Mouse (Mus musculus): ENCODE measurements around the gene Chrd. TPM values are rescaled to one million over a fixed set of nuclear protein-coding genes. Genes with fewer than 3 reads are reported as not detected.
A peak's percentile ranks its signal among the peaks of the same experiment; 100 is the strongest.

The Chrd gene
- total RNA-seq, 2 experiments from 2014 or later, result not detected

- ATAC-seq (replicated peaks; ENCODE audit: poor library complexity), result no peak
These were observed 539 bp upstream of the Chrd start for GRCm38 (mm10) chr16:20732251-20732924.

GRCm38 (mm10) chr16:20733731-20734730 is 1.1 kb downstream of the Chrd start, which contains the start of gene Thpo:
TSS of gene Thpo (minus strand) at chr16:20734511.
- ATAC-seq (replicated peaks; ENCODE audit: poor library complexity), result no peak

- ATAC-seq (replicated peaks; ENCODE audit: poor library complexity), result no peak
These were observed 2.7 kb downstream of the Chrd start for GRCm38 (mm10) chr16:20735651-20736050.

GRCm38 (mm10) chr16:20736168-20736567 is 3.2 kb downstream of the Chrd start:
- ATAC-seq (replicated peaks; ENCODE audit: poor library complexity), result no peak

GRCm38 (mm10) chr16:20736823-20737222 is 3.9 kb downstream of the Chrd start:
- no peak for ATAC-seq (replicated peaks; ENCODE audit: poor library complexity)

GRCm38 (mm10) chr16:20739845-20740244 is 6.9 kb downstream of the Chrd start:
- ATAC-seq (replicated peaks; ENCODE audit: poor library complexity), result no peak

- no peak for ATAC-seq (replicated peaks; ENCODE audit: poor library complexity)
These were observed 13.7 kb downstream of the Chrd start for GRCm38 (mm10) chr16:20746641-20747040.

GRCm38 (mm10) chr16:20750518-20750917 is 17.6 kb downstream of the Chrd start:
- no peak for ATAC-seq (replicated peaks; ENCODE audit: poor library complexity)

GRCm38 (mm10) chr16:20756052-20756451 is 23.1 kb downstream of the Chrd start:
- ATAC-seq (replicated peaks; ENCODE audit: poor library complexity), result peak; percentile 97

GRCm38 (mm10) chr16:20757385-20757784 is 24.5 kb downstream of the Chrd start:
- ATAC-seq (replicated peaks; ENCODE audit: poor library complexity), result peak; percentile 59

- ATAC-seq (replicated peaks; ENCODE audit: poor library complexity), result peak; percentile 50; the same call in 1 of the 2 replicates
These were observed 28.8 kb downstream of the Chrd start for GRCm38 (mm10) chr16:20761681-20762080.

- ATAC-seq (replicated peaks; ENCODE audit: poor library complexity), result peak; percentile 70
These were observed 32.3 kb downstream of the Chrd start for GRCm38 (mm10) chr16:20765244-20765643.

- ATAC-seq (replicated peaks; ENCODE audit: poor library complexity), result no peak
These were observed 42.1 kb downstream of the Chrd start for GRCm38 (mm10) chr16:20775021-20775420.

- ATAC-seq (replicated peaks; ENCODE audit: poor library complexity), result no peak
These were observed 46.9 kb downstream of the Chrd start for GRCm38 (mm10) chr16:20779846-20780245.

- ATAC-seq (replicated peaks; ENCODE audit: poor library complexity), result no peak
These were observed 48.2 kb downstream of the Chrd start for GRCm38 (mm10) chr16:20781101-20781630.

GRCm38 (mm10) chr16:20783891-20784290 is 51.0 kb downstream of the Chrd start:
- no peak for ATAC-seq (replicated peaks; ENCODE audit: poor library complexity)

GRCm38 (mm10) chr16:20784754-20785153 is 51.8 kb downstream of the Chrd start:
- ATAC-seq (replicated peaks; ENCODE audit: poor library complexity), result no peak

- ATAC-seq (replicated peaks; ENCODE audit: poor library complexity), result no peak
These were observed 53.6 kb downstream of the Chrd start for GRCm38 (mm10) chr16:20786556-20786955.

- no peak for ATAC-seq (replicated peaks; ENCODE audit: poor library complexity)
These were observed 58.9 kb downstream of the Chrd start for GRCm38 (mm10) chr16:20791803-20792202.
